Mouse (Mus musculus): Measurements from ENCODE around the gene Lias.

DNA sequence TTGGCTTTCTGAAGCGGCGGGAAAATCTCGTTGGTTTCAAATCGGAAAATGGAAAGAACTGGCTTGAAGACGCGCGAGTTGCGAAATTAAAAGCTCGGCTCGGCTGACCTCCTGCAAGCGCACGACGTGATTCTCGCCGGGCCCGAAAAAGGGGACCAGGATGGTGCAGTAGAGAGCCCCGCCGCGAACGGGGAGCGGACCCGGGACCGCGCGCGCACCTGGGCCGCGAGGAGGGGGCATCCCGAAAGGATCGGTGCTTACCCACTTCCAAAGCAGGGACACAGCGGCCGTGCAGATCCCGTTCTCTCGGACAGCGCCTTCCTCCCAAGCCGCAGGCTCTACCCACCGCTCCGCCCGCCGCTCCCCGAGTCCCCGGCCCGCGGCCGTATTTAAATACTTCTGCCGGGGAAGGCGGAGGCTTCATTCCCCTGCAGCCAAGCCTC lies 44.1 kb downstream of the Lias start:
- TF ChIP-seq CTCF (IDR thresholded peaks at IDR 0.05; ENCODE audit: extremely low read depth, insufficient read depth, insufficient read length, insufficient replicate concordance) (no peak), POLR2A (IDR thresholded peaks at IDR 0.05; ENCODE audit: low read depth, low read length) (no peak)
